Mouse (Mus musculus) neural tube, embryonic 15.5 days (tissue): ENCODE measurements at regions not wholly inside any gene's neighbourhood (a gene's known extent, or its start where the extent isn't known, plus 50 kb on each side); places are given as distances from the start of the nearest gene placed in this dataset.

Source experiments
- ATAC-seq: fragments of 200-750 bp; cut with Nextera tagmentation; 2 replicates; pipeline ENCODE4 v1.8.0; 2017; ENCODE audit warnings: mild to moderate bottlenecking, moderate TSS enrichment, moderate library complexity; ENCODE audit not compliant: low FRiP score
- H3K27ac ChIP-seq: fragments of 300-500 bp; sonication (generic); replicated peaks from 2 replicates; pipeline ENCODE4 v1.5.1; 2015; ENCODE audit warnings: mild to moderate bottlenecking, inconsistent platforms
- H3K27me3 ChIP-seq: fragments of 300-500 bp; sonication (generic); replicated peaks from 2 replicates; pipeline ENCODE4 v1.6.1; 2015; ENCODE audit warnings: inconsistent platforms
- H3K36me3 ChIP-seq: fragments of 300-500 bp; sonication (generic); 2 replicates; pipeline ENCODE4 v1.6.1; 2015; ENCODE audit warnings: inconsistent platforms
- H3K4me1 ChIP-seq: fragments of 300-500 bp; sonication (generic); 2 replicates; pipeline ENCODE4 v1.6.1; 2015; ENCODE audit warnings: inconsistent platforms
- H3K4me2 ChIP-seq: fragments of 300-500 bp; sonication (generic); 2 replicates; pipeline ENCODE4 v1.6.1; 2015; ENCODE audit warnings: inconsistent platforms, mild to moderate bottlenecking, moderate library complexity
- H3K4me3 ChIP-seq: fragments of 300-500 bp; sonication (generic); replicated peaks from 2 replicates; pipeline ENCODE4 v1.5.1; 2015; ENCODE audit warnings: mild to moderate bottlenecking, inconsistent platforms
- H3K9ac ChIP-seq: fragments of 300-500 bp; sonication (generic); replicated peaks from 2 replicates; pipeline ENCODE4 v1.6.1; 2015; ENCODE audit warnings: mild to moderate bottlenecking, inconsistent platforms
- H3K9me3 ChIP-seq: fragments of 300-500 bp; sonication (generic); replicated peaks from 2 replicates; pipeline ENCODE4 v1.6.1; 2016; ENCODE audit warnings: inconsistent platforms
- WGBS: fragments of 180-500 bp; shearing (Covaris S2); methylation state at CpG from one replicate; pipeline ENCODE4 v1.1.7; 2015; ENCODE audit warnings: mixed read lengths; 5-methylcytosine and 5-hydroxymethylcytosine counted together

GRCm38 (mm10) chr12:109738201-109738600, 138.1 kb upstream of the Rtl1 start:
- no peak overlapping the region for H3K4me3 ChIP-seq
- H3K36me3 ChIP-seq, result peaks cover 76% of the 10 kb centered on the region
- H3K9me3 ChIP-seq, result no peaks in the 10 kb centered on the region
- H3K4me1 ChIP-seq, result no peaks in the 10 kb centered on the region
- ATAC-seq, result no peak
- H3K27me3 ChIP-seq, result no peaks in the 10 kb centered on the region
- H3K27ac ChIP-seq, result no peak overlapping the region
- no peak overlapping the region for H3K4me2 ChIP-seq
- WGBS, result 94% methylated on average over 10 of the region's 10 CpGs
- H3K9ac ChIP-seq, result no peak overlapping the region

DNA sequence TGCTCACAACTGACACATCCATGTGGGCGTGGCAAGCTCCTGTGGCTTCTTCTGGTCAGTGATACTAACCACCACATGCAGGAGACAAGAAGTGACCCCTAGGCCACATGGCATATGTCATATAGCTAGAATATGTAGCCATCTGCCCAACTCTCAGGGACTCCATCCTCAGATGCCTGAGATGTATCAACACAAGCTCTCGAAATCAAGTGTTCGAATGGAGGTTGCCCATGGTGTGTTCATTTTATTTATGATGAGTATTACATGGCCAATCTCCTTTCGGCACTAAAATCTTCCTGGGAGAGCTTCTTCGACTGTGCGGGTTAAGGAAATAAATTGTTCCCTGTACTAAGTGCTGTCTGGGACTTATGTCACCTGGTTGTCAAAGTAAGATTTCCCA, 138.8 kb upstream of the Rtl1 start:
- no peak for ATAC-seq
- Histone ChIP-seq H3K27ac (no peak overlapping the region), H3K4me2 (no peak overlapping the region), H3K4me1 (no peaks in the 10 kb centered on the region), H3K9ac (no peak overlapping the region), H3K4me3 (no peak overlapping the region), H3K27me3 (no peaks in the 10 kb centered on the region), H3K36me3 (peaks cover 75% of the 10 kb centered on the region), H3K9me3 (no peaks in the 10 kb centered on the region)
- WGBS, result 94% methylated on average over 6 of the region's 6 CpGs

DNA sequence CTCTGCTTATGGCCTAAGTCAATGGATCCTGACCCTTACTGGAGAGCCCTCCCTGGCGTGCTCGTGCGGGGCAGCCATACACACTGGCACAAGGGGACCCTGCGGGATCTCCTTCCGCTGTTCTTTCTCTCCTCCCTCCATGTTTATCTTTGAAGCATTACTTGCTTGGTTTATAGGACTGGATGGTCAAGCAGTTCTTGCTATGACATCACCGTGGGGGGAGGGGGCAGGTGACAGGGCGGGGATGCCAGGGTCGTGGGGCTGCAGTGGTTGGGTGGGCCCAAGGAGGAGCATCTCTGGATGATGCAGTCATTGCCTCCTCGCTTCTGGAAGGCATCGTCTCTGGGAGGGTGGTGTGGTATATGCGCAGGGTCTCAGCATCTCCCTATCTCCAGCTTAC, 142.4 kb upstream of the Rtl1 start:
- H3K27me3 ChIP-seq, result no peaks in the 10 kb centered on the region
- H3K9me3 ChIP-seq, result no peaks in the 10 kb centered on the region
- peaks cover 19% of the 10 kb centered on the region for H3K4me1 ChIP-seq
- H3K4me2 ChIP-seq, result no peak overlapping the region
- no peak for ATAC-seq
- no peak overlapping the region for H3K9ac ChIP-seq
- H3K4me3 ChIP-seq, result no peak overlapping the region
- no peak overlapping the region for H3K27ac ChIP-seq
- H3K36me3 ChIP-seq, result peaks cover 55% of the 10 kb centered on the region
- 96% methylated on average over 11 of the region's 11 CpGs for WGBS

- 86% methylated on average over 24 of the region's 24 CpGs for WGBS
Measured at GRCm38 (mm10) chr12:109743036-109743650, 143.0 kb upstream of the Rtl1 start.

GRCm38 (mm10) chr12:109744186-109744585, 144.1 kb upstream of the Rtl1 start:
- peaks cover 44% of the 10 kb centered on the region for H3K36me3 ChIP-seq
- H3K4me1 ChIP-seq, result peaks cover 27% of the 10 kb centered on the region
- no peak overlapping the region for H3K27ac ChIP-seq
- no peak for ATAC-seq
- H3K4me2 ChIP-seq, result no peak overlapping the region
- H3K27me3 ChIP-seq, result no peaks in the 10 kb centered on the region
- H3K4me3 ChIP-seq, result no peak overlapping the region
- H3K9me3 ChIP-seq, result no peaks in the 10 kb centered on the region
- WGBS, result 93% methylated on average over 4 of the region's 4 CpGs
- no peak overlapping the region for H3K9ac ChIP-seq

More at GRCm38 (mm10) chr12:109743036-109743650, 143.0 kb upstream of the Rtl1 start:
- Histone ChIP-seq H3K4me2 (no peak overlapping the region), H3K9me3 (no peaks in the 10 kb centered on the region), H3K36me3 (peaks cover 53% of the 10 kb centered on the region), H3K27me3 (no peaks in the 10 kb centered on the region), H3K27ac (no peak overlapping the region), H3K4me1 (peaks cover 22% of the 10 kb centered on the region), H3K4me3 (no peak overlapping the region), H3K9ac (no peak overlapping the region)
- no peak for ATAC-seq

- Histone ChIP-seq H3K9ac (no peak overlapping the region), H3K4me2 (no peak overlapping the region), H3K4me1 (peaks cover 39% of the 10 kb centered on the region), H3K36me3 (peaks cover 32% of the 10 kb centered on the region), H3K9me3 (no peaks in the 10 kb centered on the region), H3K4me3 (no peak overlapping the region), H3K27ac (peak overlapping the region; percentile 42), H3K27me3 (no peaks in the 10 kb centered on the region)
- WGBS, result 24% methylated on average over 15 of the region's 15 CpGs
- ATAC-seq, result no peak
Measured at GRCm38 (mm10) chr12:109745731-109746484, 145.8 kb upstream of the Rtl1 start.

DNA sequence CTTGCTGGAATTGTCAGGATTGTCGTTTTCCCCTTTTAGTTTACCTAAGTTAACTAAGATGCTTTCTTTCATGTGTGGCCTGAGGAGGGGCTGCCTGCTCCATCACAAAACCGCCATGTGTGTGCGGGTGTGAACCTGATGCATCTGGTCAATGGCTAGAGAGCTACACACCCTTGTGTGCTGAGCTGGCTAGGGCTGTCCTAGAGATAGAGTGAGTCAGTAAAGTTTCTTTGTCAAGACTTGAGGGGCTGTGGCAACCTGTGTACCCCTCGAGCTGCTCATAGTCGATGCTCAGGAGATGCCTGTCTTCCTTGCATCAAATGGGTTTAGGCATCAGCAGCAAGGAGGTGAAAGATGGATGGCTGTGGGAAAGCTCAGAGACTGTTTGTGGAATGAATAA, 147.1 kb upstream of the Rtl1 start:
- H3K4me1 ChIP-seq, result peaks cover 39% of the 10 kb centered on the region
- H3K27me3 ChIP-seq, result no peaks in the 10 kb centered on the region
- no peaks in the 10 kb centered on the region for H3K9me3 ChIP-seq
- H3K4me3 ChIP-seq, result no peak overlapping the region
- 62% methylated on average over 5 of the region's 5 CpGs for WGBS
- no peak overlapping the region for H3K4me2 ChIP-seq
- peaks cover 24% of the 10 kb centered on the region for H3K36me3 ChIP-seq
- ATAC-seq, result no peak
- no peak overlapping the region for H3K9ac ChIP-seq
- H3K27ac ChIP-seq, result no peak overlapping the region; the same call in 1 of the 2 replicates

GRCm38 (mm10) chr12:109747776-109748175, 147.6 kb upstream of the Rtl1 start:
- Histone ChIP-seq H3K4me3 (no peak overlapping the region), H3K9ac (no peak overlapping the region), H3K27me3 (no peaks in the 10 kb centered on the region), H3K9me3 (no peaks in the 10 kb centered on the region), H3K4me2 (no peak overlapping the region), H3K27ac (no peak overlapping the region; the same call in 1 of the 2 replicates), H3K4me1 (peaks cover 39% of the 10 kb centered on the region), H3K36me3 (peaks cover 18% of the 10 kb centered on the region)
- 56% methylated on average over 13 of the region's 13 CpGs for WGBS
- ATAC-seq, result no peak

- 65% methylated on average over 12 of the region's 12 CpGs for WGBS
- H3K4me2 ChIP-seq, result no peak overlapping the region
- peaks cover 11% of the 10 kb centered on the region; the same call in 1 of the 2 replicates for H3K36me3 ChIP-seq
- H3K4me1 ChIP-seq, result peaks cover 39% of the 10 kb centered on the region
- no peak overlapping the region for H3K9ac ChIP-seq
- H3K27me3 ChIP-seq, result no peaks in the 10 kb centered on the region
- H3K27ac ChIP-seq, result 0 out of 2 replicates have a peak overlapping the region, but pooled peaks have one; percentile 6
- no peak overlapping the region for H3K4me3 ChIP-seq
- H3K9me3 ChIP-seq, result no peaks in the 10 kb centered on the region
- no peak for ATAC-seq
Measured at GRCm38 (mm10) chr12:109748326-109749059, 148.4 kb upstream of the Rtl1 start.

- no peaks in the 10 kb centered on the region for H3K27me3 ChIP-seq
- H3K27ac ChIP-seq, result peak overlapping the region; percentile 33; the same call in 1 of the 2 replicates
- H3K4me1 ChIP-seq, result peaks cover 39% of the 10 kb centered on the region
- 0 out of 2 replicates have a peak overlapping the region, but pooled peaks have one; percentile 4 for H3K9ac ChIP-seq
- 31% methylated on average over 2 of the region's 2 CpGs for WGBS
- H3K9me3 ChIP-seq, result no peaks in the 10 kb centered on the region
- H3K4me2 ChIP-seq, result peak overlapping the region; percentile 53
- peaks cover 6% of the 10 kb centered on the region; the same call in 1 of the 2 replicates for H3K36me3 ChIP-seq
- ATAC-seq, result no peak
- H3K4me3 ChIP-seq, result no peak overlapping the region
Measured at GRCm38 (mm10) chr12:109749256-109749655, 149.1 kb upstream of the Rtl1 start.

DNA sequence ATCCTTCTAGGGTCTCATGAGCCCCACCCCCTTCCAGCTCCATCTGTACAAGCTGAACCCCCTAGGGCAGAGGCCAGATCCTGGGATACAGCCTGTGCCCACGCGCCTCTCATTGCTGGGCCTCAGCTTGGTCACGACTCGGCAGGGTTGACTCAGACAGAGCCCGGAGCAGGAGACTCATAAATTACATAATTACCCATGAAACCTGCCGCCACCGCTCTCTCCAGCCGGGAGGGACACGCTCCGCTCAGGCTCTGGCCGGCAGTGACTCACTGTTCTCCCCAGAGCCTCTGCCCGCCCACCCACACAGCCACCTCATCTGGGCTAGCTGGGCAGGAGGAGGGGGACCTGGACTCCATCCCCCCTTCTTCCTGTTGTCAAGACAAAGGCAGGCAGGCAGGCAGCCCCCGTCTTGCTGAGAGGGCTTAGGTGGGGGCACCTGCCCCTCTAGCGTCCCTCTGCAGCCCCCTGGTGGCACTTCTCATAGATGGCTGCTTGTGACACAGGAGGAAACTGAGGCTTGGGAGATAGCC, 149.6 kb upstream of the Rtl1 start:
- WGBS, result under 1% methylated on average over 14 of the region's 14 CpGs
- peaks cover 39% of the 10 kb centered on the region for H3K4me1 ChIP-seq

More for the DNA sequence above, 149.6 kb upstream of the Rtl1 start:
- peak; percentile 61 for ATAC-seq
- 0 out of 2 replicates have a peak overlapping the region, but pooled peaks have one; percentile 4 for H3K9ac ChIP-seq
- peak overlapping the region; percentile 33 for H3K27ac ChIP-seq
- H3K4me3 ChIP-seq, result peak overlapping the region; percentile 26; the same call in 1 of the 2 replicates
- peak overlapping the region; percentile 53 for H3K4me2 ChIP-seq
- H3K9me3 ChIP-seq, result no peaks in the 10 kb centered on the region
- H3K36me3 ChIP-seq, result 0 out of 2 replicates have a peak, but pooled peaks cover 4% of the 10 kb centered on the region
- H3K27me3 ChIP-seq, result no peaks in the 10 kb centered on the region
